Mouse (Mus musculus) frontal cortex, adult (tissue): ENCODE data around the gene Calhm6.

ENCODE experiments used
- ATAC-seq: cut with Nextera tagmentation; 2 replicates; pipeline ENCODE4 v1.9.2; 2017; ENCODE audit warnings: mild to moderate bottlenecking, moderate library complexity, mixed read lengths; ENCODE audit not compliant: low TSS enrichment

Calhm6 gene

GRCm38 (mm10) chr10:34127392-34128378 lies at the start of gene Calhm6:
TSS of gene Calhm6 (minus strand) at chr10:34127984.
- ATAC-seq: peak; percentile 98

GRCm38 (mm10) chr10:34175870-34176606 lies 48.3 kb upstream of the Calhm6 start:
- no peak for ATAC-seq

GRCm38 (mm10) chr10:34172663-34173282 lies 45.0 kb upstream of the Calhm6 start:
- no peak for ATAC-seq

- ATAC-seq: no peak
These were observed 43.9 kb upstream of the Calhm6 start for GRCm38 (mm10) chr10:34171660-34172059.

GRCm38 (mm10) chr10:34171191-34171590 lies 43.4 kb upstream of the Calhm6 start:
- no peak for ATAC-seq

GRCm38 (mm10) chr10:34166971-34167370 lies 39.2 kb upstream of the Calhm6 start:
- no peak for ATAC-seq

- ATAC-seq: no peak
These were observed 28.2 kb upstream of the Calhm6 start for GRCm38 (mm10) chr10:34155796-34156554.

- ATAC-seq: peak; percentile 20; the same call in 1 of the 2 replicates
These were observed 24.0 kb upstream of the Calhm6 start for GRCm38 (mm10) chr10:34151827-34152226.

- no peak for ATAC-seq
These were observed 22.7 kb upstream of the Calhm6 start for GRCm38 (mm10) chr10:34150454-34150853.

GRCm38 (mm10) chr10:34149772-34150171 lies 22.0 kb upstream of the Calhm6 start:
- ATAC-seq: no peak

GRCm38 (mm10) chr10:34141693-34142092 lies 13.9 kb upstream of the Calhm6 start:
- ATAC-seq: no peak

GRCm38 (mm10) chr10:34139768-34140167 lies 12.0 kb upstream of the Calhm6 start:
- ATAC-seq: no peak

- peak; percentile 50; the same call in 1 of the 2 replicates for ATAC-seq
These were observed 10.2 kb upstream of the Calhm6 start for GRCm38 (mm10) chr10:34138027-34138426.

- ATAC-seq: no peak
These were observed 8.6 kb upstream of the Calhm6 start for GRCm38 (mm10) chr10:34136432-34136831.

GRCm38 (mm10) chr10:34131356-34131755 lies 3.6 kb upstream of the Calhm6 start:
- no peak for ATAC-seq

- no peak for ATAC-seq
These were observed 607 bp upstream of the Calhm6 start for GRCm38 (mm10) chr10:34128391-34128790.

GRCm38 (mm10) chr10:34118421-34118820 lies 9.4 kb downstream of the Calhm6 start:
- no peak for ATAC-seq

GRCm38 (mm10) chr10:34117770-34118169 lies 10.0 kb downstream of the Calhm6 start:
- ATAC-seq: no peak

GRCm38 (mm10) chr10:34117131-34117530 lies 10.7 kb downstream of the Calhm6 start:
- ATAC-seq: no peak

- ATAC-seq: no peak
These were observed 15.6 kb downstream of the Calhm6 start for GRCm38 (mm10) chr10:34111964-34112738.
